Mouse (Mus musculus) heart, embryonic 15.5 days (tissue): Measurements from ENCODE around the gene Stk32c. TPM values are rescaled to one million over a fixed set of nuclear protein-coding genes. Genes with fewer than 3 reads are reported as not detected.

Experiments
- ATAC-seq: fragments of 200-750 bp; cut with Nextera tagmentation; replicated peaks from 2 replicates; pipeline ENCODE4 v1.8.0; 2017; ENCODE audit warnings: low read depth, moderate TSS enrichment; ENCODE audit not compliant: insufficient number of reproducible peaks, insufficient read depth, low FRiP score
- H3K27ac ChIP-seq: fragments of 300-500 bp; sonication (generic); 2 replicates; pipeline ENCODE4 v1.5.1; 2015; ENCODE audit warnings: mild to moderate bottlenecking, inconsistent platforms
- H3K27me3 ChIP-seq: fragments of 300-500 bp; sonication (generic); 2 replicates; pipeline ENCODE4 v1.6.1; 2015; ENCODE audit warnings: inconsistent platforms
- H3K36me3 ChIP-seq: fragments of 300-500 bp; sonication (generic); 2 replicates; pipeline ENCODE4 v1.6.1; 2015; ENCODE audit warnings: mild to moderate bottlenecking, inconsistent platforms
- H3K4me1 ChIP-seq: fragments of 300-500 bp; sonication (generic); replicated peaks from 2 replicates; pipeline ENCODE4 v1.6.1; 2015; ENCODE audit warnings: inconsistent platforms
- H3K4me2 ChIP-seq: fragments of 300-500 bp; sonication (generic); 2 replicates; pipeline ENCODE4 v1.6.1; 2015; ENCODE audit warnings: inconsistent platforms, mild to moderate bottlenecking, moderate library complexity
- H3K4me3 ChIP-seq: fragments of 300-500 bp; sonication (generic); 2 replicates; pipeline ENCODE4 v1.5.1; 2015; ENCODE audit warnings: mild to moderate bottlenecking, inconsistent platforms
- H3K9ac ChIP-seq: fragments of 300-500 bp; sonication (generic); 2 replicates; pipeline ENCODE4 v1.6.1; 2015; ENCODE audit warnings: mild to moderate bottlenecking, inconsistent platforms
- H3K9me3 ChIP-seq: fragments of 300-500 bp; sonication (generic); replicated peaks from 2 replicates; pipeline ENCODE4 v1.6.1; 2016; ENCODE audit warnings: inconsistent platforms
- WGBS: fragments of 180-500 bp; shearing (Covaris S2); methylation state at CpG from one replicate; pipeline ENCODE4 v1.1.7; 2015; ENCODE audit warnings: mixed read lengths; 5-methylcytosine and 5-hydroxymethylcytosine counted together
- polyA plus RNA-seq: library from polyadenylated mRNA; unstranded; fragments of >200 nt; fragmentation: Nextera tagmentation; extraction: Ambion mirVana; gene quantifications from 2 replicates; pipeline ENCODE4 v1.2.1, GENCODE M21; 2015

The Stk32c gene
- polyA plus RNA-seq, 1 experiment from 2014 or later: 0.10 TPM

DNA sequence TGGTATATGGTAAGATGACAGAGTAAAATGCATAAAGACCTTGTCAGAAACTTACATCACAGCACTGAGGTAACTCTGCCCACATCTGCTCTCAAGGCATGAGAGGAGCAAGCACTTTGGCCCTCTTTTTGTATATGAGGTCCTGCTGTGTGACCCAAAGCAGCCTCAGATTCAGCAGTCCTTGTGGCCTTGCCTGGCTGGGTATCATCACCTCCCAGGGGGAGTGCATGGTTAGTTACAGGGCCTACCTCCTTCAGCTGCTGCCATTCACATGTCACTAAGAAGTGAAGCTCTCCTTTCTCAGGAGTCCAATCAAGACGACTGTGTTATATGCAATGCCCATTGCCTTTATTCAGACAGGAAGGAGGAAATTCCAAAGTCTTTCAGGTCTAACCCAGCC lies 2.4 kb upstream of the Stk32c start:
- ATAC-seq: no peak
- H3K4me3 ChIP-seq: no peak overlapping the region
- no peaks in the 10 kb centered on the region for H3K36me3 ChIP-seq
- H3K9me3 ChIP-seq: no peaks in the 10 kb centered on the region
- peaks cover 27% of the 10 kb centered on the region for H3K4me1 ChIP-seq
- WGBS: 52% methylated on average over 1 of the region's 1 CpGs
- H3K4me2 ChIP-seq: no peak overlapping the region
- no peaks in the 10 kb centered on the region for H3K27me3 ChIP-seq
- H3K27ac ChIP-seq: no peak overlapping the region
- H3K9ac ChIP-seq: no peak overlapping the region

GRCm38 (mm10) chr7:139214596-139215340 lies 1.7 kb upstream of the Stk32c start:
- Histone ChIP-seq H3K4me1 (peaks cover 24% of the 10 kb centered on the region), H3K4me3 (no peak overlapping the region), H3K9me3 (no peaks in the 10 kb centered on the region), H3K9ac (no peak overlapping the region), H3K27ac (no peak overlapping the region), H3K36me3 (no peaks in the 10 kb centered on the region), H3K4me2 (no peak overlapping the region), H3K27me3 (no peaks in the 10 kb centered on the region)
- no peak for ATAC-seq
- WGBS: 81% methylated on average over 14 of the region's 14 CpGs

DNA sequence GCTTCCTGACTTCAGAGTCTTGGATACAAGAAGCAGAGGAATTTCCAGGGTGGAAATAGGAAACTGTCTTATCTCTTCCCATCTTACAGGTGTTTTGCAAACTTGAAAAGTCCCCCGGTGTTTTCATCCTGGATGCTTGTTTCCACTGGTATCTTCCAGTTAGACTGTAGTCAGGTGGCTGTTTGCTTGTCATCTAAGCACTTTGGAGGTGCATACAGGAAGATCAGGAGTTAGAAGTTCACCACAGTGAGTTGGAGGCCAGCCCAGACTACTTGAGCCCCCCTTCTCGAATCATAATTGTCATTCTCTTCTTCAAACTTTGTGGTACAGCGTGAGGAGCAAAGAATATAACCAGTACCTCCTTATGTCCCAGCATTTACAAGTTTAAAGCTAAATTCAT lies 1.1 kb upstream of the Stk32c start:
- H3K4me3 ChIP-seq: no peak overlapping the region
- ATAC-seq: no peak
- no peak overlapping the region for H3K27ac ChIP-seq
- H3K9me3 ChIP-seq: no peaks in the 10 kb centered on the region
- H3K36me3 ChIP-seq: no peaks in the 10 kb centered on the region
- peak overlapping the region; percentile 68; the same call in 1 of the 2 replicates for H3K4me2 ChIP-seq
- WGBS: 69% methylated on average over 3 of the region's 3 CpGs
- H3K4me1 ChIP-seq: peaks cover 21% of the 10 kb centered on the region
- no peaks in the 10 kb centered on the region for H3K27me3 ChIP-seq
- H3K9ac ChIP-seq: 0 out of 2 replicates have a peak overlapping the region, but pooled peaks have one; percentile 46

GRCm38 (mm10) chr7:139213751-139214150 lies 644 bp upstream of the Stk32c start:
- H3K36me3 ChIP-seq: no peaks in the 10 kb centered on the region
- no peak for ATAC-seq
- H3K27me3 ChIP-seq: no peaks in the 10 kb centered on the region
- no peaks in the 10 kb centered on the region for H3K9me3 ChIP-seq
- peaks cover 17% of the 10 kb centered on the region for H3K4me1 ChIP-seq
- WGBS: 71% methylated on average over 3 of the region's 3 CpGs
- peak overlapping the region; percentile 46; the same call in 1 of the 2 replicates for H3K9ac ChIP-seq
- H3K4me2 ChIP-seq: peak overlapping the region; percentile 68
- H3K27ac ChIP-seq: peak overlapping the region; percentile 60
- H3K4me3 ChIP-seq: peak overlapping the region; percentile 61

- Histone ChIP-seq H3K4me3 (no peak overlapping the region), H3K9ac (no peak overlapping the region), H3K4me2 (no peak overlapping the region), H3K27me3 (no peaks in the 10 kb centered on the region), H3K27ac (no peak overlapping the region), H3K4me1 (peaks cover 15% of the 10 kb centered on the region), H3K9me3 (no peaks in the 10 kb centered on the region), H3K36me3 (no peaks in the 10 kb centered on the region)
- 86% methylated on average over 6 of the region's 6 CpGs for WGBS
- ATAC-seq: no peak
Observed at GRCm38 (mm10) chr7:139211761-139212160, 1.3 kb downstream of the Stk32c start.

- H3K27ac ChIP-seq: no peak overlapping the region
- H3K4me2 ChIP-seq: no peak overlapping the region
- ATAC-seq: no peak
- 82% methylated on average over 4 of the region's 4 CpGs for WGBS
- no peaks in the 10 kb centered on the region for H3K27me3 ChIP-seq
- peaks cover 10% of the 10 kb centered on the region; the same call in 1 of the 2 replicates for H3K4me1 ChIP-seq
- no peaks in the 10 kb centered on the region for H3K36me3 ChIP-seq
- H3K9me3 ChIP-seq: no peaks in the 10 kb centered on the region
- no peak overlapping the region for H3K9ac ChIP-seq
- H3K4me3 ChIP-seq: no peak overlapping the region
Observed at GRCm38 (mm10) chr7:139208773-139209095, 4.4 kb downstream of the Stk32c start.

DNA sequence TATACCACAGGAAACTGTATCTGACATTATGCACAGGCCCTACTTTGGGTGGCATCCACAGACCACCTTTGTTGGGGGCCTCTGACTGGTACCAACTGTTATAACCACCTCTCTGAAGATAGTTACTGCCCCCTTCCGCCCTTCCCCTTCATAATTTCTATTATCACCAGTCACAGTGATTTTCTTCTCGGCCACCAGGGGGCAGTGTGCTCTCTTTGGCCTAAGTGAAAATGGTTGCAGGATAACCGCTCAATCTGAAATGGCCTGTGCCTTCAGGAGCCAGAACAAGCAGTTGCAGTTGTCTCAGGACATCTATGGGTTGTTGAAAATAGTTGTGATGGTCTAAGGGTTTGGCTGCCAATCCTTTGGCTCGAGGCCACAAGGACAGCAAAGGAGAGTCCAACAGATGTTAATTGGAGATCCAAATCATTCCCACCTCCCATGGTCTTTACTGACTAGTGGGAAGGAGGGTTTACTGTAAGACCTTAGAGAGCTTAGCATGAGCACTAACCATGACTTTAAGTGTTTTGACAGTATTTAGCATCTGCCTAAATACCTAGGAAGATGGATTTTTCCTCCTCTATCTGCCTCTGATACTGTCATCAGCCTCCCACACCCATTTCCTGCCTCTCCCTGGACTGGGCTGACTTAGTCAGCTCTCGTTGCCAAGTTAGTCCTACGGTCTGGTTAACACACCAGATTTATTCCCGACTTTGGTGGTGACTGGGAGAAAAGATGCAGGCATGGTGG lies 4.9 kb downstream of the Stk32c start:
- no peak for ATAC-seq
- H3K9ac ChIP-seq: no peak overlapping the region
- no peaks in the 10 kb centered on the region for H3K9me3 ChIP-seq
- H3K4me1 ChIP-seq: peaks cover 6% of the 10 kb centered on the region; the same call in 1 of the 2 replicates
- no peaks in the 10 kb centered on the region for H3K27me3 ChIP-seq
- H3K4me2 ChIP-seq: no peak overlapping the region
- 17% methylated on average over 7 of the region's 7 CpGs for WGBS
- H3K36me3 ChIP-seq: no peaks in the 10 kb centered on the region
- H3K4me3 ChIP-seq: no peak overlapping the region
- H3K27ac ChIP-seq: no peak overlapping the region

- Histone ChIP-seq H3K36me3 (no peaks in the 10 kb centered on the region), H3K4me2 (no peak overlapping the region), H3K9ac (no peak overlapping the region), H3K27me3 (peaks cover 26% of the 10 kb centered on the region), H3K9me3 (no peaks in the 10 kb centered on the region), H3K4me3 (no peak overlapping the region), H3K27ac (no peak overlapping the region), H3K4me1 (no peaks in the 10 kb centered on the region)
- WGBS: 57% methylated on average over 6 of the region's 6 CpGs
- no peak for ATAC-seq
Observed at GRCm38 (mm10) chr7:139201209-139201608, 11.9 kb downstream of the Stk32c start.

DNA sequence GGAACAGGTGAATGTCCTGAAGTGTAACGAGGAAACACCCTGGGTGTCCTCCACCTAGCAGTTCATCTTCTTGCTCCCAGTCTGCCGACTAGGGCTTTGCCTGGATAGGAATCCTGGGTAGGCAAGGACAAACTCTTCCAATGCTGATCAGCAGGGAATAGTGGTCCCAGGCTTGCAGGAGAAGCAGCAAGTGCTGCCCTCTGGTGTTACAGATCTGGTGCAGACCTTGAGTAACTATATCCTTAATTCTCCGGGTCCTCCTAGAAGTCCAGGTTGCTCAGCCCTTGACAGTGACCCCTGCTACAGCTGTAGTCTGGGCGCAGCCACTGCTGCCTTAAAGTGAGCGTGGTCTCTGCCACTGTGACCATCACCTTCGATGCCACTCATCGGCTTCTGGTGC lies 13.0 kb downstream of the Stk32c start:
- Histone ChIP-seq H3K4me2 (no peak overlapping the region), H3K36me3 (no peaks in the 10 kb centered on the region), H3K9me3 (no peaks in the 10 kb centered on the region), H3K4me3 (no peak overlapping the region), H3K9ac (no peak overlapping the region), H3K4me1 (no peaks in the 10 kb centered on the region), H3K27me3 (peaks cover 26% of the 10 kb centered on the region), H3K27ac (no peak overlapping the region)
- 23% methylated on average over 7 of the region's 7 CpGs for WGBS
- no peak for ATAC-seq

GRCm38 (mm10) chr7:139197022-139197421 lies 16.1 kb downstream of the Stk32c start:
- ATAC-seq: no peak
- Histone ChIP-seq H3K4me1 (no peaks in the 10 kb centered on the region), H3K36me3 (no peaks in the 10 kb centered on the region), H3K4me3 (no peak overlapping the region), H3K9me3 (no peaks in the 10 kb centered on the region), H3K27ac (no peak overlapping the region), H3K4me2 (no peak overlapping the region), H3K9ac (no peak overlapping the region), H3K27me3 (peaks cover 14% of the 10 kb centered on the region)
- WGBS: 65% methylated on average over 4 of the region's 4 CpGs

GRCm38 (mm10) chr7:139191619-139192018 lies 21.5 kb downstream of the Stk32c start:
- Histone ChIP-seq H3K27me3 (peaks cover 44% of the 10 kb centered on the region), H3K9me3 (no peaks in the 10 kb centered on the region), H3K9ac (no peak overlapping the region), H3K36me3 (no peaks in the 10 kb centered on the region), H3K4me1 (peaks cover 14% of the 10 kb centered on the region), H3K27ac (no peak overlapping the region), H3K4me3 (no peak overlapping the region), H3K4me2 (no peak overlapping the region)
- 68% methylated on average over 6 of the region's 6 CpGs for WGBS
- ATAC-seq: no peak
